Mouse (Mus musculus) frontal cortex, postnatal 25 days (tissue): ENCODE measurements around the gene Afm.
A peak's percentile ranks its signal among the peaks of the same experiment; 100 is the strongest.

Experiments used
- DNase-seq, 2 experiments: peaks; one replicate each; pipeline ENCODE4 v3.0.0; 2022; ENCODE audit warnings: low spot score in 2 of 2

Gene Afm

GRCm38 (mm10) chr5:90551191-90551590, 32.5 kb downstream of the Afm start:
- no peak for DNase-seq

- DNase-seq: no peak
These were observed 37.3 kb downstream of the Afm start for GRCm38 (mm10) chr5:90556052-90556451.

- DNase-seq: no peak
These were observed 42.0 kb downstream of the Afm start, which contains the start of gene 5830473C10Rik for GRCm38 (mm10) chr5:90560743-90561142. Gene 5830473C10Rik, plus strand, starts transcription at chr5:90561107.

GRCm38 (mm10) chr5:90561721-90562275, 43.1 kb downstream of the Afm start:
- DNase-seq: peak in 1 of 2 experiments; percentile 29

- DNase-seq: no peak
These were observed 44.1 kb downstream of the Afm start for GRCm38 (mm10) chr5:90562880-90563279.

- DNase-seq: no peak
These were observed 45.4 kb downstream of the Afm start for GRCm38 (mm10) chr5:90564161-90564560.

GRCm38 (mm10) chr5:90565205-90565604, 46.5 kb downstream of the Afm start:
- DNase-seq: no peak

GRCm38 (mm10) chr5:90567788-90568187, 49.1 kb downstream of the Afm start:
- no peak for DNase-seq

- DNase-seq: no peak
These were observed 49.6 kb downstream of the Afm start for GRCm38 (mm10) chr5:90568338-90568737.

GRCm38 (mm10) chr5:90571216-90571615, 52.5 kb downstream of the Afm start:
- DNase-seq: no peak

- DNase-seq: no peak
These were observed 59.0 kb downstream of the Afm start for GRCm38 (mm10) chr5:90577751-90578150.

- DNase-seq: no peak
These were observed 60.8 kb downstream of the Afm start for GRCm38 (mm10) chr5:90579556-90579955.

GRCm38 (mm10) chr5:90582179-90582578, 63.4 kb downstream of the Afm start:
- no peak for DNase-seq

- no peak for DNase-seq
These were observed 66.1 kb downstream of the Afm start for GRCm38 (mm10) chr5:90584799-90585198.

- no peak for DNase-seq
These were observed 67.8 kb downstream of the Afm start for GRCm38 (mm10) chr5:90586511-90586910.

- no peak for DNase-seq
These were observed 69.4 kb downstream of the Afm start for GRCm38 (mm10) chr5:90588104-90588503.

GRCm38 (mm10) chr5:90588708-90589595, 70.2 kb downstream of the Afm start:
- peak; percentile 55 to 77 for DNase-seq

GRCm38 (mm10) chr5:90590676-90591075, 71.9 kb downstream of the Afm start:
- DNase-seq: no peak

- DNase-seq: no peak
These were observed 73.2 kb downstream of the Afm start for GRCm38 (mm10) chr5:90591936-90592335.

GRCm38 (mm10) chr5:90594945-90595344, 76.2 kb downstream of the Afm start:
- no peak for DNase-seq

GRCm38 (mm10) chr5:90596155-90596554, 77.4 kb downstream of the Afm start:
- DNase-seq: no peak

GRCm38 (mm10) chr5:90601469-90601868, 82.7 kb downstream of the Afm start:
- DNase-seq: peak in 1 of 2 experiments; percentile 29
